In the genomic region with DNA sequence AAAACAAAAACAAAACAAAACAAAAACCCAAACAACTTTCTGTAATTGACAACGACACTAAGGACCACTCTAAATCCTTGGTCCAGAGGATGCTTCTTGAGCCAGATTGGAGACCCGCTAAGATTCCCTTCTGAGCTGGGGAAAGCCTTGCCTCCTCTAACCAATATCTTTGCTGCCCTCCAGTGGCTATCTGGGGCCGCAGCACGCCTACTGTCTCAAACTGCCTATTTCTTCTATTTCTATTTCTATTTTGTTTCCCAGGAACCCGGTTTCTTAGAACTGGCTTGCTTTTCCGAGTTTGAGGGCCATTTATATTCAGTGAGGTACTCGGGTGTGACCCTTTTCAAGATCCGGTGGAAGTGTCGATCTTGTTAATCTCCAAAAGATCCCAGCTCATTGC, we compare ENCODE assay signal across 9 mouse cellular contexts. TPM values are rescaled to one million over a fixed set of nuclear protein-coding genes. Genes with fewer than 3 reads are reported as not detected.
DNase-seq lines count a peak whose midpoint lies in the region; ATAC-seq and TF ChIP-seq lines count a peak whose summit lies in the region.
"Had no signal": no experiment of that assay in that cellular context is flagged by ENCODE, and none has a peak within 500 bp of the region (broad histone marks: within the 10 kb centered on the region; RNA-seq: fewer than 3 reads in every experiment).

No protein-coding gene starts in this region.

- peak; percentile 60; the same call in 1 of the 2 replicates for ATAC-seq in limb, embryonic 14.5 days (ENCODE audit: low FRiP score, low read depth)

- WGBS in limb, embryonic 14.5 days, result 14% methylated on average over 9 of the region's 9 CpGs

- H3K4me3 ChIP-seq in limb, embryonic 14.5 days (replicated peaks; ENCODE audit: low read length), result no peak overlapping the region
- H3K4me3 ChIP-seq in myocyte, result no peak overlapping the region
- H3K4me3 ChIP-seq: embryonic facial prominence, embryonic 12.5 days had no signal

- no peaks in the 10 kb centered on the region for H3K27me3 ChIP-seq in limb, embryonic 14.5 days (ENCODE audit: control insufficient read depth, insufficient read depth, low read length)
- peaks cover 3% of the 10 kb centered on the region for H3K27me3 ChIP-seq in myocyte (ENCODE audit: control insufficient read depth, insufficient read depth, insufficient read length)
- H3K27me3 ChIP-seq: embryonic facial prominence, embryonic 12.5 days had no signal

- H3K79me2 ChIP-seq in myocyte (ENCODE audit: control insufficient read depth, insufficient read depth), result no peaks in the 10 kb centered on the region

- H3ac ChIP-seq in myocyte (ENCODE audit: control insufficient read depth, insufficient read length), result no peak overlapping the region

- DNase-seq in 3T3-L1 (ENCODE audit: low read depth, low spot score), result peak; percentile 81
- peak; percentile 64 for DNase-seq in T-cell, adult 2 months (ENCODE audit: low spot score)
- DNase-seq in cerebellum, postnatal 25 days, result peak; percentile 74 to 86
- DNase-seq in gastrocnemius, postnatal 10 days, result peak; percentile 78
- peak; percentile 77 for DNase-seq in kidney, adult 9 months
- DNase-seq in limb, embryonic 14.5 days (ENCODE audit: low spot score), result peak; percentile 93
- peak; percentile 58 to 78 for DNase-seq in spleen, postnatal 4 days (ENCODE audit: low spot score in 2 of 2)

- H3K9ac ChIP-seq in limb, embryonic 14.5 days (ENCODE audit: low read depth, low read length, severe bottlenecking), result no peak overlapping the region
- H3K9ac ChIP-seq: embryonic facial prominence, embryonic 12.5 days had no signal

- no peaks in the 10 kb centered on the region for H3K9me3 ChIP-seq in limb, embryonic 14.5 days (ENCODE audit: control insufficient read depth, low read length)
- H3K9me3 ChIP-seq: embryonic facial prominence, embryonic 12.5 days had no signal

- no peak overlapping the region for H3K27ac ChIP-seq in limb, embryonic 14.5 days (replicated peaks; ENCODE audit: low read depth, low read length)
- H3K27ac ChIP-seq: embryonic facial prominence, embryonic 12.5 days had no signal

- H3K4me2 ChIP-seq in limb, embryonic 14.5 days (replicated peaks; ENCODE audit: low read depth, low read length, severe bottlenecking), result peak overlapping the region; percentile 14
- H3K4me2 ChIP-seq in myocyte (ENCODE audit: low read depth), result peak overlapping the region; percentile 55
- H3K4me2 ChIP-seq: embryonic facial prominence, embryonic 12.5 days had no signal

- no peaks in the 10 kb centered on the region for H3K36me3 ChIP-seq in limb, embryonic 14.5 days (ENCODE audit: control insufficient read depth, insufficient read depth, low read length)
- no peaks in the 10 kb centered on the region for H3K36me3 ChIP-seq in myocyte (ENCODE audit: control insufficient read depth, insufficient read depth)
- H3K36me3 ChIP-seq: embryonic facial prominence, embryonic 12.5 days had no signal

- H3K4me1 ChIP-seq in limb, embryonic 14.5 days (ENCODE audit: control insufficient read depth, insufficient read depth, low read length), result no peaks in the 10 kb centered on the region
- H3K4me1 ChIP-seq: embryonic facial prominence, embryonic 12.5 days had no signal

- no peak for TF ChIP-seq POLR2A in limb, embryonic 14.5 days (IDR thresholded peaks at IDR 0.05; ENCODE audit: borderline replicate concordance, extremely low read depth, insufficient read depth, insufficient read length)
- TF ChIP-seq POLR2A in myocyte (IDR thresholded peaks at IDR 0.05; ENCODE audit: insufficient read length, low read depth), result no peak

TF ChIP-seq in myocyte, 11 proteins besides CTCF, POLR2A, EP300 and RAD21:
- TF ChIP-seq REST (IDR thresholded peaks at IDR 0.05; ENCODE audit: insufficient read depth, insufficient read length), result no peak
- TF ChIP-seq MYOG (IDR thresholded peaks at IDR 0.05; ENCODE audit: control insufficient read depth in 1 of 3, insufficient read depth in 1 of 3, insufficient read length in 2 of 3, low read depth in 2 of 3), result no peak
- no peak for TF ChIP-seq TCF3 (IDR thresholded peaks at IDR 0.05; ENCODE audit: insufficient read length, low read depth)
- no peak for TF ChIP-seq MYOD1 (IDR thresholded peaks at IDR 0.05; ENCODE audit: control insufficient read depth in 1 of 3, insufficient read length in 2 of 3, low read depth in 2 of 3)
- no peak for TF ChIP-seq SRF (IDR thresholded peaks at IDR 0.05; ENCODE audit: control insufficient read depth, insufficient read length, low read depth)
- TF ChIP-seq E2F4 (IDR thresholded peaks at IDR 0.05; ENCODE audit: insufficient read depth), result no peak
- TF ChIP-seq TCF12 (IDR thresholded peaks at IDR 0.05; ENCODE audit: insufficient read depth, poor library complexity, severe bottlenecking), result no peak
- no peak for TF ChIP-seq CEBPB (IDR thresholded peaks at IDR 0.05; ENCODE audit: insufficient read depth, poor library complexity, severe bottlenecking)
- no peak for TF ChIP-seq POLR2AphosphoS2 (IDR thresholded peaks at IDR 0.05; ENCODE audit: insufficient read length, low read depth)
- TF ChIP-seq MAX (IDR thresholded peaks at IDR 0.05; ENCODE audit: low read depth), result no peak
- no peak for TF ChIP-seq USF1 (IDR thresholded peaks at IDR 0.05; ENCODE audit: low read depth)

RNA-seq across cellular contexts. Expression of gene Batf, which starts 23.6 kb away (rescaled TPM):
- total RNA-seq in gastrocnemius, postnatal 10 days (2021), result 1 to 10 TPM in 1 of 2 experiments, under 1 TPM in 1; 0.33 to 1.3 TPM
- 3.2 and 3.5 TPM in 2 replicates for polyA plus RNA-seq in limb, embryonic 14.5 days (2012; rRNA removed)
- 4.6 and 5.3 TPM in 2 replicates for polyA plus RNA-seq in limb, embryonic 14.5 days (2014; fragmentation: Nextera tagmentation; extraction: Ambion mirVana)
- polyA plus RNA-seq in myocyte (2012; fragmentation: generic; extraction: Trizol), result not detected
